Mouse (Mus musculus): Measurements from ENCODE around the gene Sgip1. TPM values are rescaled to one million over a fixed set of nuclear protein-coding genes. Genes with fewer than 3 reads are reported as not detected.

Sgip1 gene
- polyA plus RNA-seq, 1 experiment: not detected

Other genes with a start within 250 kb of the Sgip1 start
- not detected in 2 replicates for gene Tctex1d1, start 237.3 kb downstream of the Sgip1 start, polyA plus RNA-seq (2012; ENCODE audit: insufficient read depth, insufficient read length, missing spikeins)

Measured in brown adipose tissue, adult 24 weeks (tissue).